Mouse (Mus musculus) layer of hippocampus, adult 2 months (tissue): ENCODE measurements around the gene Gm128. TPM values are rescaled to one million over a fixed set of nuclear protein-coding genes. Genes with fewer than 3 reads are reported as not detected.

ENCODE experiments used
- DNase-seq, 2 experiments: peaks; one replicate each; pipeline ENCODE4 v3.0.0; 2022; ENCODE audit warnings: low spot score in 2 of 2
- H3K27ac ChIP-seq: fragments of 200-600 bp; 2 replicates; pipeline ENCODE4 v1.8.1; 2022
- H3K4me3 ChIP-seq: fragments of 200-600 bp; 2 replicates; pipeline ENCODE4 v1.8.1; 2022; ENCODE audit warnings: mild to moderate bottlenecking
- CTCF ChIP-seq: fragments of 200-600 bp; conservative IDR thresholded peaks from 2 replicates; pipeline ENCODE4 v1.8.1; 2022; ENCODE audit warnings: antibody characterized with exemption, mild to moderate bottlenecking, moderate library complexity
- total RNA-seq, 2 experiments: library from RNA; stranded (reverse); gene quantifications; 2 replicates each; pipeline ENCODE4 v1.2.3; 2021

Gm128 gene
- total RNA-seq, 2 experiments from 2014 or later: 0.25 to 0.54 TPM

- DNase-seq: peak; percentile 98
- Histone ChIP-seq H3K4me3 (peak within 1 kb of the TSS; percentile 75), H3K27ac (peak within 1 kb of the TSS; percentile 96)
- TF ChIP-seq CTCF: peak; percentile 66
These were observed 40.1 kb upstream of the Gm128 start, which contains the start of the genes Mindy1 and Prune1 for GRCm38 (mm10) chr3:95281216-95282126. TSS of gene Mindy1 (plus strand) at chr3:95281345. TSS of gene Prune1 (minus strand) at chr3:95282076.

- Histone ChIP-seq H3K4me3 (peak overlapping the region; percentile 75), H3K27ac (peak overlapping the region; percentile 96)
- TF ChIP-seq CTCF: no peak; the same call in 1 of the 2 replicates
- DNase-seq: no peak
These were observed 39.3 kb upstream of the Gm128 start for GRCm38 (mm10) chr3:95280747-95281146.

GRCm38 (mm10) chr3:95277149-95277551 is 35.8 kb upstream of the Gm128 start:
- Histone ChIP-seq H3K27ac (no peak overlapping the region), H3K4me3 (no peak overlapping the region)
- DNase-seq: no peak
- TF ChIP-seq CTCF: no peak

GRCm38 (mm10) chr3:95276428-95276934 is 35.1 kb upstream of the Gm128 start:
- no peak for TF ChIP-seq CTCF
- Histone ChIP-seq H3K4me3 (no peak overlapping the region), H3K27ac (no peak overlapping the region)
- no peak for DNase-seq

- no peak for TF ChIP-seq CTCF
- H3K27ac ChIP-seq: no peak overlapping the region
- no peak for DNase-seq
- H3K4me3 ChIP-seq: no peak overlapping the region
These were observed 33.8 kb upstream of the Gm128 start for GRCm38 (mm10) chr3:95275161-95275560.

- Histone ChIP-seq H3K4me3 (no peak overlapping the region), H3K27ac (no peak overlapping the region)
- TF ChIP-seq CTCF: 0 out of 2 replicates have a peak, but pooled peaks have one; percentile 14
- no peak for DNase-seq
These were observed 33.1 kb upstream of the Gm128 start for GRCm38 (mm10) chr3:95274453-95274852.

GRCm38 (mm10) chr3:95273471-95273870 is 32.1 kb upstream of the Gm128 start:
- Histone ChIP-seq H3K4me3 (no peak overlapping the region), H3K27ac (no peak overlapping the region)
- DNase-seq: no peak
- TF ChIP-seq CTCF: no peak

GRCm38 (mm10) chr3:95270766-95271364 is 29.5 kb upstream of the Gm128 start:
- no peak for TF ChIP-seq CTCF
- Histone ChIP-seq H3K27ac (no peak overlapping the region), H3K4me3 (no peak overlapping the region)
- DNase-seq: no peak

GRCm38 (mm10) chr3:95269789-95270188 is 28.4 kb upstream of the Gm128 start:
- Histone ChIP-seq H3K27ac (no peak overlapping the region), H3K4me3 (no peak overlapping the region)
- DNase-seq: no peak
- no peak for TF ChIP-seq CTCF

- DNase-seq: no peak
- H3K27ac ChIP-seq: no peak overlapping the region
- no peak overlapping the region for H3K4me3 ChIP-seq
- TF ChIP-seq CTCF: no peak
These were observed 26.5 kb upstream of the Gm128 start for GRCm38 (mm10) chr3:95267855-95268254.

GRCm38 (mm10) chr3:95266052-95266451 is 24.7 kb upstream of the Gm128 start:
- TF ChIP-seq CTCF: peak; percentile 24; the same call in 1 of the 2 replicates
- DNase-seq: no peak
- Histone ChIP-seq H3K4me3 (no peak overlapping the region), H3K27ac (no peak overlapping the region)

- H3K4me3 ChIP-seq: no peak overlapping the region
- no peak for DNase-seq
- no peak overlapping the region for H3K27ac ChIP-seq
- TF ChIP-seq CTCF: no peak
These were observed 23.3 kb upstream of the Gm128 start for GRCm38 (mm10) chr3:95264724-95265123.

GRCm38 (mm10) chr3:95263089-95263739 is 21.8 kb upstream of the Gm128 start:
- no peak overlapping the region for H3K27ac ChIP-seq
- no peak overlapping the region for H3K4me3 ChIP-seq
- peak; percentile 85 for TF ChIP-seq CTCF
- DNase-seq: peak in 1 of 2 experiments; percentile 65
